18 mouse cellular contexts compared by ENCODE assay signal in genomic region chrX:59699766-59700165, GRCm38 (mm10).
"Had no signal": no experiment of that assay in that cellular context is flagged by ENCODE, and none has a peak within 500 bp of the region (broad histone marks: within the 10 kb centered on the region; RNA-seq: fewer than 3 reads in every experiment).

No protein-coding gene starts in this region.

- H3K9me3 ChIP-seq: liver, embryonic 15.5 days; lung, embryonic 15.5 days; midbrain, embryonic 10.5 days; midbrain, embryonic 12.5 days; neural tube, embryonic 13.5 days; neural tube, embryonic 15.5 days had no signal

- H3K27me3 ChIP-seq: liver, embryonic 15.5 days; lung, embryonic 15.5 days; midbrain, embryonic 12.5 days; neural tube, embryonic 13.5 days; neural tube, embryonic 15.5 days had no signal

- ATAC-seq: liver, postnatal 0 days; lung, postnatal 0 days; midbrain, embryonic 16.5 days had no signal

- H3K4me3 ChIP-seq: liver, embryonic 15.5 days; lung, embryonic 15.5 days; midbrain, embryonic 10.5 days; midbrain, embryonic 12.5 days; neural tube, embryonic 13.5 days; neural tube, embryonic 15.5 days had no signal

- H3K36me3 ChIP-seq: liver, embryonic 15.5 days; lung, embryonic 15.5 days; midbrain, embryonic 10.5 days; midbrain, embryonic 12.5 days; neural tube, embryonic 13.5 days; neural tube, embryonic 15.5 days had no signal

- DNase-seq: liver, postnatal 0 days; lung, adult 2 months; lung, postnatal 14 days; lung, postnatal 36 days; midbrain, embryonic 14.5 days; right cerebral cortex, postnatal 14 days; thymus, adult 18-20 months; thymus, postnatal 14 days; thymus, postnatal 36 days had no signal

- H3K4me1 ChIP-seq: liver, embryonic 15.5 days; lung, embryonic 15.5 days; midbrain, embryonic 10.5 days; midbrain, embryonic 12.5 days; neural tube, embryonic 13.5 days; neural tube, embryonic 15.5 days had no signal

- H3K27ac ChIP-seq: liver, embryonic 15.5 days; lung, embryonic 15.5 days; macrophage; midbrain, embryonic 10.5 days; midbrain, embryonic 12.5 days; neural tube, embryonic 13.5 days; neural tube, embryonic 15.5 days had no signal
